Mouse (Mus musculus) myocyte (in vitro differentiated cells): ENCODE measurements around the gene Rplp2. TPM values are rescaled to one million over a fixed set of nuclear protein-coding genes. Genes with fewer than 3 reads are reported as not detected.

Source experiments
- H3K27me3 ChIP-seq: one replicate; pipeline ENCODE4 v1.6.1; 2011; ENCODE audit not compliant: control insufficient read depth, insufficient read depth, insufficient read length
- H3K36me3 ChIP-seq: one replicate; pipeline ENCODE4 v1.6.1; 2011; ENCODE audit not compliant: control insufficient read depth, insufficient read depth
- H3K4me2 ChIP-seq: one replicate; pipeline ENCODE4 v1.6.1; 2011; ENCODE audit warnings: low read depth, control low read depth
- H3K4me3 ChIP-seq: one replicate; pipeline ENCODE4 v1.5.1; 2011; ENCODE audit warnings: mild to moderate bottlenecking, control low read depth, moderate library complexity
- H3K79me2 ChIP-seq: one replicate; pipeline ENCODE4 v1.6.1; 2011; ENCODE audit not compliant: control insufficient read depth, insufficient read depth
- H3ac ChIP-seq: one replicate; pipeline ENCODE4 v1.6.1; 2011; ENCODE audit not compliant: control insufficient read depth, insufficient read length
- CEBPB ChIP-seq: IDR thresholded peaks from 2 replicates; pipeline ENCODE4 v1.6.1; 2011; ENCODE audit warnings: mild to moderate bottlenecking, moderate library complexity; ENCODE audit not compliant: poor library complexity, insufficient read depth, severe bottlenecking
- E2F4 ChIP-seq: IDR thresholded peaks from one replicate; pipeline ENCODE4 v1.6.1; 2011; ENCODE audit warnings: mild to moderate bottlenecking, control low read depth, moderate library complexity; ENCODE audit not compliant: insufficient read depth
- MAX ChIP-seq: IDR thresholded peaks from one replicate; pipeline ENCODE4 v1.6.1; 2011; ENCODE audit warnings: low read depth, mild to moderate bottlenecking, control low read depth
- MYOD1 ChIP-seq, 3 experiments: IDR thresholded peaks; one replicate each; pipeline ENCODE4 v1.6.1; 2011; ENCODE audit warnings: control low read depth in 2 of 3, low read depth in 2 of 3, mild to moderate bottlenecking in 2 of 3, moderate library complexity in 1 of 3; ENCODE audit not compliant: insufficient read length in 2 of 3, control insufficient read depth in 1 of 3
- MYOG ChIP-seq, 3 experiments: IDR thresholded peaks; one replicate each; pipeline ENCODE4 v1.6.1; 2011; ENCODE audit warnings: control low read depth in 2 of 3, low read depth in 2 of 3, mild to moderate bottlenecking in 2 of 3; ENCODE audit not compliant: insufficient read length in 2 of 3, control insufficient read depth in 1 of 3, insufficient read depth in 1 of 3
- POLR2A ChIP-seq: IDR thresholded peaks from one replicate; pipeline ENCODE4 v1.6.1; 2011; ENCODE audit warnings: low read depth, mild to moderate bottlenecking, control low read depth, moderate library complexity; ENCODE audit not compliant: insufficient read length
- POLR2AphosphoS2 ChIP-seq: IDR thresholded peaks from one replicate; pipeline ENCODE4 v1.6.1; 2011; ENCODE audit warnings: low read depth, control low read depth; ENCODE audit not compliant: insufficient read length
- REST ChIP-seq: IDR thresholded peaks from one replicate; pipeline ENCODE4 v1.6.1; 2011; ENCODE audit warnings: mild to moderate bottlenecking, control low read depth, moderate library complexity; ENCODE audit not compliant: insufficient read depth, insufficient read length
- SRF ChIP-seq: IDR thresholded peaks from one replicate; pipeline ENCODE4 v1.6.1; 2011; ENCODE audit warnings: low read depth; ENCODE audit not compliant: control insufficient read depth, insufficient read length
- TCF12 ChIP-seq: IDR thresholded peaks from one replicate; pipeline ENCODE4 v1.6.1; 2011; ENCODE audit warnings: mild to moderate bottlenecking, control low read depth; ENCODE audit not compliant: poor library complexity, insufficient read depth, severe bottlenecking
- TCF3 ChIP-seq: IDR thresholded peaks from one replicate; pipeline ENCODE4 v1.6.1; 2011; ENCODE audit warnings: low read depth, control low read depth; ENCODE audit not compliant: insufficient read length
- USF1 ChIP-seq: IDR thresholded peaks from one replicate; pipeline ENCODE4 v1.6.1; 2011; ENCODE audit warnings: low read depth, mild to moderate bottlenecking, control low read depth, moderate library complexity
- polyA plus RNA-seq: library from polyadenylated mRNA; unstranded; fragments of >200 nt; fragmentation: generic; extraction: Trizol; gene quantifications from one replicate; pipeline ENCODE4 v1.2.1, GENCODE M21; 2012; ENCODE audit warnings: missing spikeins

Rplp2 gene
- polyA plus RNA-seq, 1 experiment: 5,265 TPM

DNA sequence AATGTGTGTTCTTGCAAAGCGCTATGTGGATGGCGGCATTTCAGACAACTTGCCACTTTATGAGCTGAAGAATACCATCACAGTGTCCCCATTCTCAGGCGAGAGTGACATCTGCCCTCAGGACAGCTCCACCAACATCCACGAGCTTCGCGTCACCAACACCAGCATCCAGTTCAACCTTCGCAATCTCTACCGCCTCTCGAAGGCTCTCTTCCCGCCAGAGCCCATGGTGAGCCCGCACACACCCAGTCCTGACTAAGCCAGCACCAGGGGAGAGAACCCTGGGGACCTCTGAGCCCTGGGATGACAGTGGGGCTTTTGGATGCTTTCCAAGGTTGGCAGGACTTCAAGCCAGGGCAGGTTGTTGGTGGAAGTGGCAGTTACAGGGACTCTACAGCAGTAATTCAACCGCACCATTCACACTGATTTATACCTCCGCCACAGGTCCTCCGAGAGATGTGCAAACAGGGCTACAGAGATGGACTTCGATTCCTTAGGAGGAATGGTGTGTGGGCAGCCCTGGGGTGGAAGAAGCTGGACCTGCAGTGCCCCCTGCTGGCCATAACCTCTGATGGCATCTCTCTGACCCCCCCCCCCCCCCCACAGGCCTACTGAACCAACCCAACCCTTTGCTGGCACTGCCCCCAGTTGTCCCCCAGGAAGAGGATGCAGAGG, 11.0 kb downstream of the Rplp2 start:
- no peaks in the 10 kb centered on the region for H3K79me2 ChIP-seq
- no peaks in the 10 kb centered on the region for H3K36me3 ChIP-seq
- no peak overlapping the region for H3K4me2 ChIP-seq
- no peak overlapping the region for H3ac ChIP-seq
- H3K27me3 ChIP-seq: no peaks in the 10 kb centered on the region
- H3K4me3 ChIP-seq: no peak overlapping the region
- TF ChIP-seq TCF3 (no peak), TCF12 (no peak), SRF (no peak), E2F4 (no peak), REST (no peak)

DNA sequence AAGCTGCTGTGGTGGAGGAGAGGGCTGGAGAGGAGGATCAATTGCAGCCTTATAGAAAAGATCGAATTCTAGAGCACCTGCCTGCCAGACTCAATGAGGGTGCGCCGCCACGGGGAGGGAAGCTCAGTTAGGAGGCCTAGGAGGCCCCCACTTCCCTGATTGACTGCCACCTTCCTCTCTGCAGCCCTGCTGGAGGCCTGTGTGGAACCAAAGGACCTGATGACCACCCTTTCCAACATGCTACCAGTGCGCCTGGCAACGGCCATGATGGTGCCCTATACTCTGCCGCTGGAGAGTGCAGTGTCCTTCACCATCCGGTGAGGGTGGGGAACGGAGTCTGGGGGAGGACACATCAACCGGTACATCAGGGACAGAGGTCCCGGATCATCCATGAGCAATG, 11.5 kb downstream of the Rplp2 start:
- no peak for TF ChIP-seq MYOG (IDR thresholded peaks at IDR 0.05; ENCODE audit: control insufficient read depth in 1 of 3, insufficient read depth in 1 of 3, insufficient read length in 2 of 3, low read depth in 2 of 3)
- TF ChIP-seq SRF: no peak
- TF ChIP-seq MAX: no peak
- no peak for TF ChIP-seq TCF12
- no peak for TF ChIP-seq POLR2AphosphoS2

GRCm38 (mm10) chr7:141459301-141459711, 12.1 kb downstream of the Rplp2 start:
- no peaks in the 10 kb centered on the region for H3K79me2 ChIP-seq
- TF ChIP-seq POLR2A: peak; percentile 16
- TF ChIP-seq SRF: no peak
- H3K27me3 ChIP-seq: no peaks in the 10 kb centered on the region
- no peak overlapping the region for H3ac ChIP-seq
- H3K4me3 ChIP-seq: no peak overlapping the region
- no peaks in the 10 kb centered on the region for H3K36me3 ChIP-seq
- no peak overlapping the region for H3K4me2 ChIP-seq

More for the DNA sequence above, 11.5 kb downstream of the Rplp2 start:
- Histone ChIP-seq H3K27me3 (no peaks in the 10 kb centered on the region), H3K79me2 (no peaks in the 10 kb centered on the region), H3K4me3 (no peak overlapping the region), H3ac (no peak overlapping the region), H3K36me3 (no peaks in the 10 kb centered on the region), H3K4me2 (no peak overlapping the region)

DNA sequence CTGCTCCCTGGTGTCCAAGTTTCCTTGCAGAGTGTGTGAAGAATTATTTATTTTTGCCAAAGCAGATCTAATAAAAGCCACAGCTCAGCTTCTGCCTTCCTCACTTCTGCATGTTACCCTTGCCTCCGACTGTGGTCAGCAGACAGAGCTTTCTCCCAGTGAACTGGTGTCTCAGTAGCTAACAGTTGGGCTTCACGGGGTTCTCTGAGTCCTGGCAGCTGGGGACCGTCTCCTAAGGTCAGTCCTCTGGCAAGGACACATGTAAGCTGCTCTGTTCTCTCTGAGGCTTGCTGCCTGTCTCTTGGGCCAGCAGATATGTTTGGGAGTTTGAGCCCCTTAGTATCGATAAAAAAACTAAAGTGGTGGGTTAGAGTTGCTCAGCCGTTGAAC, 12.8 kb downstream of the Rplp2 start:
- no peaks in the 10 kb centered on the region for H3K36me3 ChIP-seq
- no peak overlapping the region for H3ac ChIP-seq
- no peak overlapping the region for H3K4me2 ChIP-seq
- no peaks in the 10 kb centered on the region for H3K79me2 ChIP-seq
- no peaks in the 10 kb centered on the region for H3K27me3 ChIP-seq
- no peak for TF ChIP-seq TCF3
- TF ChIP-seq TCF12: no peak
- TF ChIP-seq MYOD1 (IDR thresholded peaks at IDR 0.05; ENCODE audit: control insufficient read depth in 1 of 3, insufficient read length in 2 of 3, low read depth in 2 of 3): no peak
- no peak for TF ChIP-seq E2F4
- no peak for TF ChIP-seq SRF
- no peak for TF ChIP-seq REST
- TF ChIP-seq POLR2A: no peak
- TF ChIP-seq MAX: no peak
- TF ChIP-seq USF1: no peak
- no peak for TF ChIP-seq CEBPB
- no peak for TF ChIP-seq MYOG (IDR thresholded peaks at IDR 0.05; ENCODE audit: control insufficient read depth in 1 of 3, insufficient read depth in 1 of 3, insufficient read length in 2 of 3, low read depth in 2 of 3)
- TF ChIP-seq POLR2AphosphoS2: no peak
- H3K4me3 ChIP-seq: no peak overlapping the region

- no peaks in the 10 kb centered on the region for H3K27me3 ChIP-seq
- H3K4me3 ChIP-seq: no peak within 1 kb of the TSS
These were observed 13.4 kb downstream of the Rplp2 start, which contains the start of gene Cracr2b for GRCm38 (mm10) chr7:141460391-141461113. Gene Cracr2b (plus strand): TSS chr7:141461094.

More at GRCm38 (mm10) chr7:141460391-141461113, 13.4 kb downstream of the Rplp2 start, which contains the start of gene Cracr2b:
- TF ChIP-seq SRF: no peak
- no peak for TF ChIP-seq MAX
- TF ChIP-seq CEBPB: no peak
- peak within 1 kb of the TSS; percentile 12 for H3K4me2 ChIP-seq
- no peak within 1 kb of the TSS for H3ac ChIP-seq
- no peaks in the 10 kb centered on the region for H3K79me2 ChIP-seq
- H3K36me3 ChIP-seq: no peaks in the 10 kb centered on the region
